Mouse (Mus musculus) hindbrain, embryonic 14.5 days (tissue): ENCODE data around the gene Zfp579. TPM values are rescaled to one million over a fixed set of nuclear protein-coding genes. Genes with fewer than 3 reads are reported as not detected.

ENCODE experiments used
- ATAC-seq: fragments of 200-750 bp; cut with Nextera tagmentation; 2 replicates; pipeline ENCODE4 v1.8.0; 2017; ENCODE audit warnings: moderate number of reproducible peaks, mild to moderate bottlenecking, moderate TSS enrichment, moderate library complexity; ENCODE audit not compliant: low FRiP score
- DNase-seq: peaks from one replicate; pipeline ENCODE4 v3.0.0-alpha.2; 2015; ENCODE audit warnings: low spot score
- H3K27ac ChIP-seq: fragments of 300-500 bp; sonication (generic); 2 replicates; pipeline ENCODE4 v1.5.1; 2014; ENCODE audit warnings: mild to moderate bottlenecking, moderate library complexity
- H3K27me3 ChIP-seq: fragments of 300-500 bp; sonication (generic); 2 replicates; pipeline ENCODE4 v1.6.1; 2014; ENCODE audit warnings: mild to moderate bottlenecking, low read length, mixed read lengths; ENCODE audit not compliant: control insufficient read depth, insufficient read depth
- H3K36me3 ChIP-seq: fragments of 300-500 bp; sonication (generic); replicated peaks from 2 replicates; pipeline ENCODE4 v1.6.1; 2014; ENCODE audit not compliant: control insufficient read depth, insufficient read depth
- H3K4me1 ChIP-seq: fragments of 300-500 bp; sonication (generic); replicated peaks from 2 replicates; pipeline ENCODE4 v1.6.1; 2014; ENCODE audit warnings: antibody characterized with exemption, low read length, mixed read lengths; ENCODE audit not compliant: control insufficient read depth, insufficient read depth
- H3K4me2 ChIP-seq: fragments of 300-500 bp; sonication (generic); replicated peaks from 2 replicates; pipeline ENCODE4 v1.6.1; 2014; ENCODE audit warnings: mild to moderate bottlenecking, moderate library complexity
- H3K4me3 ChIP-seq: fragments of 300-500 bp; sonication (generic); replicated peaks from 2 replicates; pipeline ENCODE4 v1.5.1; 2014; ENCODE audit warnings: mild to moderate bottlenecking, low read length
- H3K9ac ChIP-seq: fragments of 300-500 bp; sonication (generic); 2 replicates; pipeline ENCODE4 v1.6.1; 2014
- H3K9me3 ChIP-seq: fragments of 300-500 bp; sonication (generic); 2 replicates; pipeline ENCODE4 v1.6.1; 2016; ENCODE audit warnings: low read length; ENCODE audit not compliant: control insufficient read depth
- WGBS: fragments of 180-500 bp; shearing (Covaris S2); extraction: QIAGEN DNeasy Blood & Tissue Kit; methylation state at CpG from one replicate; pipeline ENCODE4 v1.1.7; 2014; 5-methylcytosine and 5-hydroxymethylcytosine counted together
- polyA plus RNA-seq: library from polyadenylated mRNA; unstranded; fragments of >200 nt; fragmentation: Nextera tagmentation; extraction: Ambion mirVana; gene quantifications from 2 replicates; pipeline ENCODE4 v1.2.1, GENCODE M21; 2014

The Zfp579 gene
- polyA plus RNA-seq, 1 experiment from 2014 or later: 55.4 TPM

- Histone ChIP-seq H3K4me3 (no peak overlapping the region), H3K27ac (no peak overlapping the region), H3K9me3 (no peaks in the 10 kb centered on the region), H3K4me2 (no peak overlapping the region), H3K9ac (no peak overlapping the region), H3K27me3 (no peaks in the 10 kb centered on the region), H3K36me3 (no peaks in the 10 kb centered on the region), H3K4me1 (no peaks in the 10 kb centered on the region)
- DNase-seq (no peak), ATAC-seq (no peak)
- WGBS: 45% methylated on average over 2 of the region's 2 CpGs
Observed at GRCm38 (mm10) chr7:4947855-4948254, 48.1 kb downstream of the Zfp579 start.

- Histone ChIP-seq H3K27me3 (no peaks in the 10 kb centered on the region), H3K27ac (no peak overlapping the region), H3K4me2 (peak overlapping the region; percentile 44), H3K4me1 (no peaks in the 10 kb centered on the region), H3K9ac (no peak overlapping the region), H3K4me3 (peak overlapping the region; percentile 25), H3K36me3 (no peaks in the 10 kb centered on the region), H3K9me3 (no peaks in the 10 kb centered on the region)
- WGBS: 23% methylated on average over 15 of the region's 15 CpGs
- peak; percentile 89 for DNase-seq
- peak; percentile 57; the same call in 1 of the 2 replicates for ATAC-seq
Observed at GRCm38 (mm10) chr7:4943223-4943815, 52.6 kb downstream of the Zfp579 start.

- H3K27ac ChIP-seq: no peak overlapping the region
- no peak overlapping the region for H3K4me2 ChIP-seq
- no peaks in the 10 kb centered on the region for H3K4me1 ChIP-seq
- ATAC-seq (no peak), DNase-seq (no peak)
- no peak overlapping the region for H3K9ac ChIP-seq
- no peaks in the 10 kb centered on the region for H3K27me3 ChIP-seq
- no peaks in the 10 kb centered on the region for H3K36me3 ChIP-seq
- WGBS: 46% methylated on average over 5 of the region's 5 CpGs
- H3K9me3 ChIP-seq: no peaks in the 10 kb centered on the region
- no peak overlapping the region for H3K4me3 ChIP-seq
Observed at GRCm38 (mm10) chr7:4942673-4943072, 53.3 kb downstream of the Zfp579 start.

- ATAC-seq (peak; percentile 54), DNase-seq (peak; percentile 85)
- Histone ChIP-seq H3K4me2 (no peak overlapping the region), H3K36me3 (no peaks in the 10 kb centered on the region), H3K27ac (no peak overlapping the region), H3K9me3 (no peaks in the 10 kb centered on the region), H3K27me3 (no peaks in the 10 kb centered on the region), H3K4me1 (no peaks in the 10 kb centered on the region), H3K4me3 (no peak overlapping the region), H3K9ac (no peak overlapping the region)
- WGBS: 24% methylated on average over 9 of the region's 9 CpGs
Observed at GRCm38 (mm10) chr7:4940068-4940479, 55.9 kb downstream of the Zfp579 start.

GRCm38 (mm10) chr7:4938456-4938855 lies 57.5 kb downstream of the Zfp579 start:
- ATAC-seq: no peak
- no peaks in the 10 kb centered on the region for H3K4me1 ChIP-seq

GRCm38 (mm10) chr7:4937392-4937791 lies 58.6 kb downstream of the Zfp579 start:
- Histone ChIP-seq H3K27me3 (no peaks in the 10 kb centered on the region), H3K4me2 (no peak overlapping the region), H3K9me3 (no peaks in the 10 kb centered on the region), H3K4me1 (no peaks in the 10 kb centered on the region), H3K4me3 (no peak overlapping the region), H3K36me3 (no peaks in the 10 kb centered on the region), H3K27ac (no peak overlapping the region), H3K9ac (no peak overlapping the region)
- WGBS: 81% methylated on average over 10 of the region's 11 CpGs
- no peak for ATAC-seq
- no peak for DNase-seq

More at GRCm38 (mm10) chr7:4938456-4938855, 57.5 kb downstream of the Zfp579 start:
- Histone ChIP-seq H3K4me3 (no peak overlapping the region), H3K27me3 (no peaks in the 10 kb centered on the region), H3K9ac (no peak overlapping the region), H3K36me3 (no peaks in the 10 kb centered on the region), H3K9me3 (no peaks in the 10 kb centered on the region), H3K27ac (no peak overlapping the region), H3K4me2 (no peak overlapping the region)
- 37% methylated on average over 2 of the region's 2 CpGs for WGBS
- peak; percentile 57 for DNase-seq

GRCm38 (mm10) chr7:4936832-4937231 lies 59.1 kb downstream of the Zfp579 start:
- ATAC-seq (no peak), DNase-seq (no peak)
- Histone ChIP-seq H3K27me3 (no peaks in the 10 kb centered on the region), H3K4me2 (no peak overlapping the region), H3K36me3 (no peaks in the 10 kb centered on the region), H3K9me3 (no peaks in the 10 kb centered on the region), H3K9ac (no peak overlapping the region), H3K4me1 (no peaks in the 10 kb centered on the region), H3K4me3 (no peak overlapping the region), H3K27ac (no peak overlapping the region)
- WGBS: 77% methylated on average over 10 of the region's 10 CpGs

- Histone ChIP-seq H3K4me2 (no peak overlapping the region), H3K27ac (no peak overlapping the region), H3K9ac (no peak overlapping the region), H3K9me3 (no peaks in the 10 kb centered on the region), H3K4me1 (no peaks in the 10 kb centered on the region), H3K36me3 (no peaks in the 10 kb centered on the region), H3K27me3 (no peaks in the 10 kb centered on the region), H3K4me3 (no peak overlapping the region)
- DNase-seq: no peak
- ATAC-seq: no peak
- WGBS: 74% methylated on average over 4 of the region's 4 CpGs
Observed at GRCm38 (mm10) chr7:4934160-4934914, 61.6 kb downstream of the Zfp579 start.
